Mouse (Mus musculus): ENCODE data around the gene Aspscr1. TPM values are rescaled to one million over a fixed set of nuclear protein-coding genes. Genes with fewer than 3 reads are reported as not detected.

Aspscr1 gene
- total and polyA plus RNA-seq, 2 experiments from 2014 or later, result 130 to 148 TPM

GRCm38 (mm10) chr11:120719841-120720376 lies 47.1 kb downstream of the Aspscr1 start:
- Histone ChIP-seq H3K27ac (no peak overlapping the region), H3K4me1 (ENCODE audit: insufficient read depth, low read length) (0 out of 2 replicates have a peak, but pooled peaks cover 2% of the 10 kb centered on the region), H3K9me3 (ENCODE audit: low read length) (no peaks in the 10 kb centered on the region), H3K4me3 (ENCODE audit: low read length) (no peak overlapping the region), H3K9ac (replicated peaks; ENCODE audit: low read length) (no peak overlapping the region), H3K36me3 (ENCODE audit: insufficient read depth, low read length) (peaks cover 5% of the 10 kb centered on the region; the same call in 1 of the 2 replicates), H3K4me2 (ENCODE audit: low read depth, low read length) (0 out of 2 replicates have a peak overlapping the region, but pooled peaks have one; percentile 85), H3K27me3 (ENCODE audit: insufficient read depth, low read length) (no peaks in the 10 kb centered on the region)
- DNase-seq (ENCODE audit: low spot score) (no peak), ATAC-seq (no peak)
- TF ChIP-seq CTCF (IDR thresholded peaks at IDR 0.05; ENCODE audit: low read depth), result no peak
- WGBS, result 88% methylated on average over 13 of the region's 13 CpGs

GRCm38 (mm10) chr11:120720450-120720849 lies 47.7 kb downstream of the Aspscr1 start:
- DNase-seq (ENCODE audit: low spot score), result peak; percentile 94
- peak overlapping the region; percentile 85 for H3K4me2 ChIP-seq (ENCODE audit: low read depth, low read length)
- peaks cover 5% of the 10 kb centered on the region; the same call in 1 of the 2 replicates for H3K36me3 ChIP-seq (ENCODE audit: insufficient read depth, low read length)
- H3K4me1 ChIP-seq (ENCODE audit: insufficient read depth, low read length), result 0 out of 2 replicates have a peak, but pooled peaks cover 2% of the 10 kb centered on the region
- H3K4me3 ChIP-seq (ENCODE audit: low read length), result peak overlapping the region; percentile 62
- ATAC-seq, result peak; percentile 55
- no peaks in the 10 kb centered on the region for H3K9me3 ChIP-seq (ENCODE audit: low read length)
- no peaks in the 10 kb centered on the region for H3K27me3 ChIP-seq (ENCODE audit: insufficient read depth, low read length)
- peak overlapping the region; percentile 87 for H3K9ac ChIP-seq (replicated peaks; ENCODE audit: low read length)
- WGBS, result 7% methylated on average over 17 of the region's 17 CpGs
- peak; percentile 95 for TF ChIP-seq CTCF (IDR thresholded peaks at IDR 0.05; ENCODE audit: low read depth)
- H3K27ac ChIP-seq, result peak overlapping the region; percentile 62

- Histone ChIP-seq H3K4me1 (ENCODE audit: insufficient read depth, low read length) (0 out of 2 replicates have a peak, but pooled peaks cover 2% of the 10 kb centered on the region), H3K9ac (replicated peaks; ENCODE audit: low read length) (peak within 1 kb of the TSS; percentile 87), H3K27ac (peak within 1 kb of the TSS; percentile 62), H3K27me3 (ENCODE audit: insufficient read depth, low read length) (no peaks in the 10 kb centered on the region), H3K36me3 (ENCODE audit: insufficient read depth, low read length) (peaks cover 5% of the 10 kb centered on the region; the same call in 1 of the 2 replicates), H3K4me3 (ENCODE audit: low read length) (peak within 1 kb of the TSS; percentile 62), H3K4me2 (ENCODE audit: low read depth, low read length) (peak within 1 kb of the TSS; percentile 85), H3K9me3 (ENCODE audit: low read length) (no peaks in the 10 kb centered on the region)
- ATAC-seq (peak; percentile 86), DNase-seq (ENCODE audit: low spot score) (peak; percentile 92)
- under 1% methylated on average over 81 of the region's 90 CpGs for WGBS
- no peak for TF ChIP-seq CTCF (IDR thresholded peaks at IDR 0.05; ENCODE audit: low read depth)
These were observed 48.6 kb downstream of the Aspscr1 start, which contains the start of gene Rac3 for GRCm38 (mm10) chr11:120721124-120722066. Gene Rac3 (plus strand): TSS chr11:120721470.

- Histone ChIP-seq H3K9ac (replicated peaks; ENCODE audit: low read length) (peak overlapping the region; percentile 87), H3K36me3 (ENCODE audit: insufficient read depth, low read length) (peaks cover 5% of the 10 kb centered on the region; the same call in 1 of the 2 replicates), H3K9me3 (ENCODE audit: low read length) (no peaks in the 10 kb centered on the region), H3K4me3 (ENCODE audit: low read length) (peak overlapping the region; percentile 62), H3K27ac (peak overlapping the region; percentile 62), H3K27me3 (ENCODE audit: insufficient read depth, low read length) (no peaks in the 10 kb centered on the region), H3K4me1 (ENCODE audit: insufficient read depth, low read length) (peaks cover 6% of the 10 kb centered on the region; the same call in 1 of the 2 replicates), H3K4me2 (ENCODE audit: low read depth, low read length) (peak overlapping the region; percentile 85)
- TF ChIP-seq CTCF (IDR thresholded peaks at IDR 0.05; ENCODE audit: low read depth), result peak; percentile 30; the same call in 1 of the 2 replicates
- ATAC-seq (no peak; the same call in none of the 2 replicates), DNase-seq (ENCODE audit: low spot score) (no peak)
- WGBS, result 21% methylated on average over 21 of the region's 21 CpGs
These were observed 49.4 kb downstream of the Aspscr1 start for GRCm38 (mm10) chr11:120722067-120722630.

- no peaks in the 10 kb centered on the region for H3K27me3 ChIP-seq (ENCODE audit: insufficient read depth, low read length)
- DNase-seq (ENCODE audit: low spot score), result no peak
- no peak overlapping the region for H3K27ac ChIP-seq
- no peak for TF ChIP-seq CTCF (IDR thresholded peaks at IDR 0.05; ENCODE audit: low read depth)
- peak overlapping the region; percentile 62 for H3K4me3 ChIP-seq (ENCODE audit: low read length)
- H3K9ac ChIP-seq (replicated peaks; ENCODE audit: low read length), result peak overlapping the region; percentile 87; the same call in 1 of the 2 replicates
- H3K9me3 ChIP-seq (ENCODE audit: low read length), result no peaks in the 10 kb centered on the region
- 84% methylated on average over 11 of the region's 11 CpGs for whole genome bisulfite sequencing
- H3K4me2 ChIP-seq (ENCODE audit: low read depth, low read length), result peak overlapping the region; percentile 85
- ATAC-seq, result no peak
- H3K4me1 ChIP-seq (ENCODE audit: insufficient read depth, low read length), result peaks cover 6% of the 10 kb centered on the region; the same call in 1 of the 2 replicates
- 0 out of 2 replicates have a peak, but pooled peaks cover 5% of the 10 kb centered on the region for H3K36me3 ChIP-seq (ENCODE audit: insufficient read depth, low read length)
These were observed 50.1 kb downstream of the Aspscr1 start for GRCm38 (mm10) chr11:120722761-120723382.

- WGBS, result 81% methylated on average over 7 of the region's 7 CpGs
- H3K4me1 ChIP-seq (ENCODE audit: insufficient read depth, low read length), result peaks cover 6% of the 10 kb centered on the region; the same call in 1 of the 2 replicates
- ATAC-seq, result no peak
- TF ChIP-seq CTCF (IDR thresholded peaks at IDR 0.05; ENCODE audit: low read depth), result no peak
- H3K27me3 ChIP-seq (ENCODE audit: insufficient read depth, low read length), result no peaks in the 10 kb centered on the region
- no peak for DNase-seq (ENCODE audit: low spot score)
- no peak overlapping the region for H3K27ac ChIP-seq
- no peaks in the 10 kb centered on the region for H3K9me3 ChIP-seq (ENCODE audit: low read length)
- no peak overlapping the region for H3K4me2 ChIP-seq (ENCODE audit: low read depth, low read length)
- H3K36me3 ChIP-seq (ENCODE audit: insufficient read depth, low read length), result 0 out of 2 replicates have a peak, but pooled peaks cover 4% of the 10 kb centered on the region
- H3K9ac ChIP-seq (replicated peaks; ENCODE audit: low read length), result no peak overlapping the region
- H3K4me3 ChIP-seq (ENCODE audit: low read length), result no peak overlapping the region
These were observed 50.7 kb downstream of the Aspscr1 start for GRCm38 (mm10) chr11:120723509-120723908.
